Mouse (Mus musculus) liver, postnatal 0 days (tissue): ENCODE measurements around the gene Cul7. TPM values are rescaled to one million over a fixed set of nuclear protein-coding genes. Genes with fewer than 3 reads are reported as not detected.

ENCODE experiments used
- ATAC-seq: fragments of 200-750 bp; cut with Nextera tagmentation; 2 replicates; pipeline ENCODE4 v1.8.0; 2017; ENCODE audit warnings: mild to moderate bottlenecking, moderate library complexity
- DNase-seq: peaks from one replicate; pipeline ENCODE4 v3.0.0-alpha.2; 2016
- H3K27ac ChIP-seq: fragments of 300-500 bp; sonication (generic); 2 replicates; pipeline ENCODE4 v1.5.1; 2014; ENCODE audit warnings: antibody characterized with exemption, moderate library complexity, mild to moderate bottlenecking, low read depth
- H3K27me3 ChIP-seq: fragments of 300-500 bp; sonication (generic); 2 replicates; pipeline ENCODE4 v1.6.1; 2014; ENCODE audit warnings: low read length, control low read depth, mixed read lengths; ENCODE audit not compliant: insufficient read depth
- H3K36me3 ChIP-seq: fragments of 300-500 bp; sonication (generic); replicated peaks from 2 replicates; pipeline ENCODE4 v1.6.1; 2014; ENCODE audit warnings: mild to moderate bottlenecking, control low read depth, low read length, moderate library complexity, mixed read lengths; ENCODE audit not compliant: insufficient read depth
- H3K4me1 ChIP-seq: fragments of 300-500 bp; sonication (generic); 2 replicates; pipeline ENCODE4 v1.6.1; 2014; ENCODE audit warnings: antibody characterized with exemption, mild to moderate bottlenecking, control low read depth; ENCODE audit not compliant: insufficient read depth
- H3K4me2 ChIP-seq: fragments of 300-500 bp; sonication (generic); 2 replicates; pipeline ENCODE4 v1.6.1; 2014; ENCODE audit warnings: low read depth, mild to moderate bottlenecking, low read length, moderate library complexity, mixed read lengths
- H3K4me3 ChIP-seq: fragments of 300-500 bp; sonication (generic); 2 replicates; pipeline ENCODE4 v1.5.1; 2014; ENCODE audit warnings: low read depth, low read length
- H3K9ac ChIP-seq: fragments of 300-500 bp; sonication (generic); replicated peaks from 2 replicates; pipeline ENCODE4 v1.6.1; 2014; ENCODE audit warnings: mild to moderate bottlenecking, moderate library complexity
- H3K9me3 ChIP-seq: fragments of 300-500 bp; sonication (generic); 2 replicates; pipeline ENCODE4 v1.6.1; 2016; ENCODE audit warnings: mild to moderate bottlenecking, control low read depth, low read length, mixed read lengths
- CTCF ChIP-seq: sonication (generic); IDR thresholded peaks from 2 replicates; pipeline ENCODE4 v1.5.1; 2016; ENCODE audit warnings: antibody characterized with exemption, low read depth
- EP300 ChIP-seq: IDR thresholded peaks from 2 replicates; pipeline ENCODE4 v1.6.1; 2016; ENCODE audit warnings: antibody characterized with exemption, low read depth, mild to moderate bottlenecking
- WGBS: fragments of 180-500 bp; shearing (Covaris S2); extraction: QIAGEN DNeasy Blood & Tissue Kit; methylation state at CpG from one replicate; pipeline ENCODE4 v1.1.7; 2014; ENCODE audit not compliant: insufficient replicate concordance; 5-methylcytosine and 5-hydroxymethylcytosine counted together
- polyA plus RNA-seq: library from polyadenylated mRNA; unstranded; fragments of >200 nt; fragmentation: Nextera tagmentation; extraction: Ambion mirVana; gene quantifications from 2 replicates; pipeline ENCODE4 v1.2.1, GENCODE M21; 2015

Gene Cul7
- 5.2 and 6.2 TPM in 2 replicates for polyA plus RNA-seq

DNA sequence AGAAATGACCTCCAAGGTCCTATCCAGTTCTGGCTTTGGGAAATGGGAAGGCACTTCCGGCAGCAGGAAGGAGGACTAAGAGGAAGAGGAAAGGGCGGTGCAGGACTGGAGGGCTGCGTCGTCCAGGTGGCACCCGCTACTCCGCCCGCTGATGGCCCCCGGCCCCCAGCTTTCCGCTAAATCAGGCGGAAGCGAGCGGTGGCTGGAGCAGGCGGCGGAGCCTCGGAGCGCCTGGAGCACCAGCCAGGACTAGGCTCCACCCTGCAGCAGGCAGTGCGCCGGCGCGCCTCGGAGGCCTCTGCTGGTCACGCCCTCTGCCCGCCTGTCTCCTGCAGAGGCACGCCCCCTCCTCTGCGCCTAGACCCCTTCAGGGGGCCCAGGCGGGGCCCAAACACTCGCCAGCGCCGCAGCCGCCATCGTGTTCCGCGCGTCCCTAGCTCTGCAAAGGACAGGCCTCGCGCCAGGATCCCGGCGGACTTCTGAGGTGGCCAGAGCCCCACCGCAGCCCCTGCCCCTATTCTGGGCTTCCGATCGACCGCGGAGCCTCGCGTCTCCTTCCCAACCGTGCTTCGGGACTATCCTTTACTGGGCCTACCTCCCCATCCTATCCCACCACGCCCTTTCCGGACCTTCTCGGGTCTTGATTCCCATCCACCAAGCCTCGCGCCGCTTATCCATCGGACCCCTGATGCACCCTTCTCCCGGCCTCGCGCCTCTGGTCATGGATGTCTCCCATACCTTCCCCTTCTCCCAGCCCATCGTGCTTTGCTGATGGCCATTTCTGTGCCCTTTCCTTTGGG is at the start of gene Cul7:
Cul7 (plus strand) TSS at position 106 of the 800 bp plus-strand sequence.
- TF ChIP-seq CTCF: no peak
- TF ChIP-seq EP300: peak; percentile 41; the same call in 1 of the 2 replicates
- H3K36me3 ChIP-seq: peaks cover 21% of the 10 kb centered on the region
- peak; percentile 77 for ATAC-seq

DNA sequence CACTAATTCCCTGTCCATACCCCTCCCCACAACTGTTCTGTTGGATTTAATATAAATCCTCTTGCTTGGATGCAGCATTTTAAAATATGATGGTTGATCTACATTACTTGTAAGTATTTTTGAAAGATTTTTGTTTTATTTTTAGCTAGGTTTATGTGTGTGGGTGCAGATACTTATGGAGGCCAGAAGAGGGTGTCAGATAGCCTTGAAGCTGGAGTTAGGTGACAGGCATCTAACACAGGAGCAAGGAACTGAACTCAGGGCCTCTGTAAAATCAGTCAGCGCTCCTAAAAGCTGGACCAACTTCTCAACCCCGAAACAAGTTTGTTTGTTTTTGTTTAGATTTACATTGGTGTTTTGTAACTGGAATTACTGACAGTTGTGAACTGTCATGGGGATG is 49.6 kb upstream of the Cul7 start:
- no peak for DNase-seq
- Histone ChIP-seq H3K4me3 (no peak overlapping the region), H3K36me3 (no peaks in the 10 kb centered on the region), H3K9me3 (no peaks in the 10 kb centered on the region), H3K9ac (no peak overlapping the region), H3K27ac (no peak overlapping the region), H3K4me2 (no peak overlapping the region), H3K4me1 (peaks cover 3% of the 10 kb centered on the region; the same call in 1 of the 2 replicates), H3K27me3 (no peaks in the 10 kb centered on the region)
- WGBS: 83% methylated on average over 2 of the region's 2 CpGs
- ATAC-seq: no peak
- TF ChIP-seq CTCF: peak; percentile 43
- no peak for TF ChIP-seq EP300

More for the DNA sequence above, at the start of gene Cul7:
- Histone ChIP-seq H3K9ac (peak within 1 kb of the TSS; percentile 70), H3K4me2 (peak within 1 kb of the TSS; percentile 91), H3K4me3 (peak within 1 kb of the TSS; percentile 62), H3K4me1 (peaks cover 23% of the 10 kb centered on the region), H3K27me3 (no peaks in the 10 kb centered on the region), H3K27ac (peak within 1 kb of the TSS; percentile 84), H3K9me3 (no peaks in the 10 kb centered on the region)
- WGBS: under 1% methylated on average over 43 of the region's 58 CpGs
- DNase-seq: peak; percentile 90

DNA sequence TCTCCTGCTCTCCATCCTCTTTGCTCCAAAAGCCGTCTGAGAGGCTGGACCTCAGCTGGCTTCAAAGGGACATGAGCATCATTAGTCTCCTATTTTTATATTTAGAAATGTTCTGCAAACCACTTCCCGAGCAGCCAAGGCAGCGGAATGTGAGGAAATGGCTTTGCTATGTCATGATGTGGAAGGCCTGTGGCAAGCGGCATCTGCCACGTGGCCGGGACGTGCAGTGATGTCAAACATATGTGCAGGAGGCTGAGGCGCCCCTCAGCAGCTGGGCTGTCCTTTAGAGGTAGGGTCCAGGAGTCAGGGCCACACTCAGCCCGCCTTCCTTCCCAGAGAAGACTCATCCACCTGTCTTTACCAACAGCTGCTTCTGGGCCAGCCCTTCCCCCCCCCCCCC is 47.9 kb upstream of the Cul7 start:
- 49% methylated on average over 9 of the region's 9 CpGs for WGBS
- peak; percentile 37 for DNase-seq
- Histone ChIP-seq H3K4me1 (peaks cover 3% of the 10 kb centered on the region; the same call in 1 of the 2 replicates), H3K4me2 (no peak overlapping the region), H3K4me3 (no peak overlapping the region), H3K27ac (peak overlapping the region; percentile 22; the same call in 1 of the 2 replicates), H3K27me3 (no peaks in the 10 kb centered on the region), H3K9ac (no peak overlapping the region), H3K9me3 (no peaks in the 10 kb centered on the region), H3K36me3 (no peaks in the 10 kb centered on the region)
- peak; percentile 35; the same call in 1 of the 2 replicates for ATAC-seq
- TF ChIP-seq CTCF: no peak
- TF ChIP-seq EP300: no peak

DNA sequence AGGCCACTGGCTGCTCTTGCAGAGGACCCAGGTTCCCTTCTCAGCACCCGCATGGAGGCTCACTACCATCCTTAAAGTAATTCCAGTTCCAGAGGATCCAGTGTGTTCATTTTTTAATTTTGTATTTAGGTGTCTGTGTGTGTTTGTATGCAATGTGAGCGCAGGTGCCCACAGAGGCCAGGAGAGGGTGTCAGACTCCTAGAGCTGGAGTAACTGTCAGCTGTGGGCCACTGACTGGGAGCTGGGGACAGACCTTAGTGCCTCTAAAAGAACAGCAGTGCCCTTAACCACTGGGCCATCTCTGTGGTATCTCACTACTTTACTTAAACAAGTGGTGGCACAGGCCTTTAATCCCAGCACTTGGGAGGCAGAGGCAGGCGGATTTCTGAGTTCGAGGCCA is 46.9 kb upstream of the Cul7 start:
- DNase-seq (no peak), ATAC-seq (no peak)
- no peaks in the 10 kb centered on the region for H3K27me3 ChIP-seq
- H3K36me3 ChIP-seq: no peaks in the 10 kb centered on the region
- H3K4me2 ChIP-seq: no peak overlapping the region
- H3K4me3 ChIP-seq: no peak overlapping the region
- H3K9ac ChIP-seq: no peak overlapping the region
- peaks cover 3% of the 10 kb centered on the region; the same call in 1 of the 2 replicates for H3K4me1 ChIP-seq
- H3K9me3 ChIP-seq: no peaks in the 10 kb centered on the region
- no peak overlapping the region for H3K27ac ChIP-seq
- peak; percentile 8; the same call in 1 of the 2 replicates for TF ChIP-seq CTCF
- no peak for TF ChIP-seq EP300
- WGBS: 81% methylated on average over 4 of the region's 4 CpGs

DNA sequence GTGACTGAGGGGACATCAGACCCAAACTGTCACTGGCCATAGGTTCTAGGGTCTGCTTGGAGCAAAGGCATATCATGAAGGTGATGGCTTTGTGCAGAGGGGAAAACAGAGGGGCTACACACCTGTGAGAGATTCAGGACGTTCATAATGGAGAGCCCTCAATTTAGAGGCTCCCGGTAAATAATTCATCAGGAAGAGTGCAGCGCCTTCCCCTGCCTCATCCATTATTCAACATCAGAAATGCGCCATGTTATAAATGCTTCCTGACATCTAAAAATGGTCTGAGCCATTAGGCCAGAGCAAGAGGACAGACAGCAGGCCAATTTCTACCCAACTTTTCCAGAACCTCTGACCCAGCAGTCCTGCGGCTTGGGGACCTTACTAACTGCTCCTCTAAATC is 45.0 kb upstream of the Cul7 start:
- Histone ChIP-seq H3K36me3 (no peaks in the 10 kb centered on the region), H3K4me2 (no peak overlapping the region), H3K9me3 (no peaks in the 10 kb centered on the region), H3K4me3 (no peak overlapping the region), H3K9ac (no peak overlapping the region), H3K27ac (no peak overlapping the region), H3K4me1 (peaks cover 3% of the 10 kb centered on the region; the same call in 1 of the 2 replicates), H3K27me3 (no peaks in the 10 kb centered on the region)
- no peak for ATAC-seq
- no peak for DNase-seq
- 80% methylated on average over 5 of the region's 5 CpGs for WGBS
- TF ChIP-seq CTCF: no peak
- no peak for TF ChIP-seq EP300

DNA sequence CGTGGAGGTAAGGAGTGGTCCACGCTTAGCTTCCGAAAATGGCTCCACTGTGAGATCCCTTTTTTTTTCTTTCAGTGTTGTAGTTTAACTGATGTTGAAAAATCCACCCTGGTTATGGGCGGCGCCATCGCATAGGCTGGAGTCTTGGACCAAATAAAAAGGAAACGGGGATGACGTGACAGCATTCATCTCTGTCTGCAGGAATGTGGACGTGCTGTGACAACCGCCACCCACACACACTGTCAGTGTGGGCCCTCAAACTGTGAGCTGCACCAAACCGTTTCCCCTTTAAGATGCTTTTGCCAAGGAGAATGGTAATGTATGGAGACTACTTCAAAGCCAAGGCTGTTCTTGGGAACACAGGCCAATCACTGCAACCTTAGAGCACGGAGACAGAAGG is 44.1 kb upstream of the Cul7 start:
- Histone ChIP-seq H3K4me3 (no peak overlapping the region), H3K4me2 (no peak overlapping the region), H3K9ac (no peak overlapping the region), H3K4me1 (peaks cover 3% of the 10 kb centered on the region; the same call in 1 of the 2 replicates), H3K36me3 (no peaks in the 10 kb centered on the region), H3K27me3 (no peaks in the 10 kb centered on the region), H3K9me3 (no peaks in the 10 kb centered on the region), H3K27ac (no peak overlapping the region)
- TF ChIP-seq EP300 (no peak), CTCF (no peak)
- 80% methylated on average over 12 of the region's 12 CpGs for WGBS
- ATAC-seq: no peak
- no peak for DNase-seq
